Mouse (Mus musculus): ENCODE measurements at regions not wholly inside any gene's neighbourhood (a gene's known extent, or its start where the extent isn't known, plus 50 kb on each side); places are given as distances from the start of the nearest gene placed in this dataset.
A peak's percentile ranks its signal among the peaks of the same experiment; 100 is the strongest.

DNA sequence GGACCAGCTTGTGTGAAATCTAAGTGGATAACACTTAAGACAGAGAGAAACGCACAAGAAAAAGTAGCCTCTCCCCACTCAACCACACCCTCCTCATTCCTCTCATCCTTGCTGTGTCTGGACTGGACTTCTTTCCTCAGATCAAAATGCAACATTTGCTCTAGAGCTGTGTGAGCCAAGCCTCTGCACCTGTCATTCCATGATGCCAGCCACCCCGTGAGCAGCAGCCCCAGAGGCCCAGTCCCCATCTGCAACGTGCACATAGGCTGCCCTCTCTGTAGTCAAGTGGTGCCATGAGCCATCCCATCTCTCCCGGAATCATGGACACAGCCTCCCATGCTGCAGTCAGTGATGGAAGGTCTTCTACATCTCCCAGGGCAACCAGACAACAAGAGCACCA, 55.1 kb upstream of the Gpc1 start:
- DNase-seq, result no peak

- DNase-seq, result no peak
Observed at GRCm38 (mm10) chr1:92775908-92776307, 55.5 kb upstream of the Gpc1 start.

DNA sequence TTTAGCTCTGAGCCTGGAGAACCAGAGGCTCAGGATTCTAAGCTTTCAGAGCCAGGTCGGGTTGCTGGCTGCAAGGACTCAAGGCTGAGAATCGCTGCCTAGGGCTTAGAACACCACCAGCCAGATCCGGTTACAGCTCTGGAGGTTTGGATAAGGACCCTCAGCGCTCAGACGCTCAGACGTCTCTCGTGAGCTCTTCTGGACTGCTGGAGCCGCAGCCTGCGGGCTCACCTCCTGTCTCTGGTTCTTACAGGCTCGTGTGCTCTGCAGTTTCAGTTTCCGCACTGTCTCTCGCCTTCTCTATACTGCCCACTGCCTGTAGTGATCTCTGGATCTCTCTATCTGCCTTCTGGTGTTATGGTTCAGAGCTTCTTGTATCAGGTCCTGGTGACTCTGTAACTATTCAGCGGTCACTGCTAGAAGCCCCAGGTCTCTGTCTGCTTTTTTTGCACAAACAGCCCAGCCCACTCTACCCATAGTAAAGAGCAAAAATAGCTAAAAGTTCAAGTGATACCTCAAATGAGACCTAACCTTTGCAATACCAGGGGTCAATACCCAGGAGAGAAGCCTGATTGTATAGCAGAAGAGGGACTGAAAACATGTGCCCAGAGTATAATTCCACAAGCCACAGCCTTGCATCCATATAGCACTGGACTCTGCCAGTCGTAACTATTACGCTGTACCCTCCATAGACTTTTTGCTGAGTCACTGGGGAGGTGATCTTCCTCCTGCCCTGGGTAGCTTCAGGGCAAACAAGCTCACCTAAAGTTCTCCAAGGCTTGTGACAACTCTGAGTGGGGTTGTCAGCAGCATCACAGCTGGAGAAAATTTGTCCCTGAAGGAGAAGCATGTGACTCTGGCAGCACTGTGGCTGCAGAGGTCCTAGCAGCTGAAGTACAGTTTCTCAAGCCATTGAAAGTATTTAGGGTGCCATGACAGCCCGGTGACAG, 56.4 kb upstream of the Gpc1 start:
- peak; percentile 7 for DNase-seq

GRCm38 (mm10) chr1:92774006-92774405, 57.4 kb upstream of the Gpc1 start:
- no peak for DNase-seq

DNA sequence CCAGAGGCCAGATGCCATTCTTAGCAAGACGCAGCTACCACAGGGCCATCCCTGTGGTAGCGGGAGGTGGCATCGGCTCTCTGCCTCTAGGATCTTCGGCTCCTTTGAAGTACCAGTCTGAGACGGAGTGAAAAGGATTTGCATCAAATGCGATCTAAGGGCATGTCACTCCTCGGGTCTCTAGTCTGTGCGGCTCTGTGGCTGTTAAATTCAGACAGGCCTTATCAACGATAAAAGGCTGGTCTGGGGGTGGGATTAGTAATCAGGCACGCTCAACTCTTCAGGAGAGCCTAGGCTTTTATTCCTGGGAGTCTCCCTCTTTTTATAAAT, 58.7 kb upstream of the Gpc1 start:
- DNase-seq, result no peak

- DNase-seq, result no peak
Observed at GRCm38 (mm10) chr1:92772101-92772783, 59.2 kb upstream of the Gpc1 start.

GRCm38 (mm10) chr1:92769696-92770095, 61.7 kb upstream of the Gpc1 start:
- DNase-seq, result no peak

DNA sequence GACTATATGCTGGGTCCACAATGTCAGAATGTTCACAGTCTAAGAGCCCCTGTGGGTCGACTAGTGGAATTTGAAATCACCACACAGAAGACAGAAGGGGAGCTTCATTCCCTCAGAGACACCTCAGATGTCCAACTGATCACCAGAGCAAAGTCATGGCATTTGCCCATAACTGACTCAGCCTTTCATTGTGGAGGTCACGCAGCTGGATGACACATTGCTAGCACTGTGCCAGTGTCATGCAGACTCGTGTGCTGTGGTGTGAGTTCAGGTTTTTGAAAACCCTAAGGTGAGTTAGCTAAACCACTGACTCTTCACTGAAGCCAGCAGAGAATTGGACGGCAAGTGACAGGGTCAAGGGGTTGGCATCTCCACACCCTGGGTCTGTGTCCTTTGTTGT, 62.3 kb upstream of the Gpc1 start:
- DNase-seq, result no peak

GRCm38 (mm10) chr1:92766496-92766895, 64.9 kb upstream of the Gpc1 start:
- DNase-seq, result no peak

- DNase-seq, result peak; percentile 15
Observed at GRCm38 (mm10) chr1:92754793-92755488, 76.5 kb upstream of the Gpc1 start.

DNA sequence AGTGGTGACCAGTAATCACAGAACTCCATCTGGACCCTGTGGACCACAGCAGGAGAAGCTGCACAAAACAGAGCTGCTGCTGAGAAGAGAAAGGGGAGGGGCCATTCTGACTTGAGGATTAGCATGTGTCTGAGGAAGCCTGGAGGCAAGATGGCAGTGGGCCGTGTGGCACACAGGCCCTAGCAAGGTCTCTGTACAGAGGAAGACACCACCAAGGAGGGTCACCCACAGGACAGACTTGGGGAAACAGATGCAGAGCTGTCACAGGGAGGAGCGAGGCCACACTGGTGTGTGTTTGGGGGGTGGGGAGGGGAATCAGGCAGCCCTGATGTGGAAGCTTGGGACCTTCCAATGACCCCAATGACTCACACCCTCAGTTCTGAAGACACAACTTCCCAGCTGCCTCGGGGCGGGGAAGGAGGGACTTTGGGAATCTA, 79.7 kb upstream of the Gpc1 start:
- DNase-seq, result no peak

- DNase-seq, result no peak
Observed at GRCm38 (mm10) chr1:92749475-92749874, 82.0 kb upstream of the Gpc1 start.

DNA sequence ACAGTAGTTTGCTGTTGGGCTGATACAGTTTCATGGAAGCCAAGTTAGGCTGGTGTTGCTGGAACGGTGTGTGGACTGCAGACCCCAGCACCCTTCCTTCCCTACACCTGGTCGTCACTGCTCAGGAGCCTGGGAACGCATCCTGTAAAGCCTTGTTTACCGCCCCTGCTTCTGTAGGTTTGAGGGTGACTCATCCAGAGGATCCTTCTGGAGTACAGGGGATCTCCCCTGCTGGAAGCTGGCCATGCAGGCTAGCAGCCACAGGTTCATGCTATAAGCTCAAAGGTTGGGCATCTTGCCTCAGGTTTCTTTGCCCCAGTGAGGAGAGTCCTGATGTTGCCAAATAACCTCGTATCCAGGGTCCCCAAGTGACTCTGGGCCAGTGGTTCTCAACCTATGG, 86.2 kb upstream of the Gpc1 start:
- DNase-seq, result no peak

DNA sequence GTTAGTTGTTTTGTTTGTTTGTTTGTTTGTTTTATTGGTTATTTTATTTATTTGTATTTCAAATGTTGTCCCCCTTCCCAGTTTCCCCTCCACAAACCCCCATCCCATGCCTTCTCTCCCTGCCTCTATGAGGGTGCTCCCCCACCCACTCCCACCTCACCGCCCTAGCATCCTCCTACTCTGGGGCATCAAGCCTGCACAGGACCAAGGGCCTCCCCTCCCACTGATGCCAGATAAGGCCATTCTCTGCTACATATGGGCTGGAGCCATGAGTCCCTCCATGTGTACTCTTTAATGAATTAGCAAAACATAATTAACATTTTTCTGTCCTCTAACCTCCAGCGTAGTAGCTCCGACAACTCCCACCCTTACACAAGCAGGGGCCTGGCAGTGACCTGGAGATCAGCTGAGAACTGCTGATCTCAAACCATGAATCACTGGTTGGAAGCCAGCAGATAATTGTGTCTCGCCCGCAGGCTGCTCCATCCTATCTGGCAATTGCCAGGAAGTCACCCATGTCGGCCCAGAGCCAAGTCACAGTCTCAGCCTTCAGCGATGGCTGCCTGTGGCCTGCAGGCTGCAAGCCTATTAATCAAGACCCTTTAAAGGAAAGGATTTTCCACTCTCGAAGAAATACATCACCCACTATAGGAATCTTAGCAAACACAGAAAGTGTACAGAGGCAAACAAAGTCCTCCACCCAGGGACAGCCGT, 86.8 kb upstream of the Gpc1 start:
- no peak for DNase-seq

DNA sequence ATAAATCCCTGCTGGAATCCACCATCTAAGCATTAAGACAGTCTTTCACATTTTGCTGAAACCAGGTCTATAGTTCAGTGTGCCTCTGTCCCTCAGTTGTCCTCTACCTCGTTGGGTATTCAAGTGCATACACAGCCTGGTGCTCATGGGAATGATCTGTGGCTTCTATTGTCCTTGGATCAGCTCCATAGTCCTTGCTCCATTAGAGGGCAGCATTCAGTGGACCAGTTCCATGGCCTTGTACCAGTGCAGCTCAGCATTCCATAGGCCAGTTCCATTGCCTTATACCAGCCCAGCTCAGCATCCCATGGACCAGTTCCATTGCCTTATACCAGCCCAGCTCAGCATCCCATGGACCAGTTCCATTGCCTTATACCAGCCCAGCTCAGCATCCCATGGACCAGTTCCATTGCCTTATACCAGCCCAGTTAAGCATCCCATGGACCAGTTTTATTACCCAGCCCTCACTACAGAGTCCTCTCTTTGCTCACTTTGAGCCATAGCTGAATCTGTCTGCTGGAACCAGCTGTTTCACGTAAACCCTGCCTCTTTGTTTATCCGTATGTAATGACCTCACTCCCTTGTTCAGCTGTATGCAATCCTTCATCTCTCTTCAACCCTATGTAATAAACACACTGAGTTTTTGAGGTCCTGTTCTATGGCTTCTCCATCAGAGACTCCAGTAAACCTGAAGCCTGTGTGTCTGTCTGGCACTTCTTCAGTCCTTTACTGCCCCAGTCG, 88.4 kb upstream of the Gpc1 start:
- DNase-seq, result no peak

DNA sequence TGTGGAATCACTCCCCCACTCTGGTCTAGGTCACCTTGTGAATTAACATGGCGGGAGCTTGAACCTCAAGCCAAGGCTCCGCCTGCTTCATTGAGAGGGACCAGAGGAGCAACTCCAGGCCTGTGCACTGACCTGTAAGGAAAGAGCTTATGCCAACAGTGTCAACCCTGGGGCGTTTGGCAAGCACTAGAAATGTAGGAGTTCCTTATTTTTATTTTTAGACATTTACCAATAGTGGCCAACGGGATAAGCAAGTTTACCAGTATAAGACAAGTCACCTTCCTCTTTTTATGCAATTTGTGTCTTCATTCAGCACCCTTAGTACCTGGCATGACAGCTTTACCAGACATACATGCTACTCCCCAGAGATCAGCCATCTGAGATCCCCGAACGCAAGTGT, 89.1 kb upstream of the Gpc1 start:
- no peak for DNase-seq

- DNase-seq, result no peak
Observed at GRCm38 (mm10) chr1:92741047-92741446, 90.4 kb upstream of the Gpc1 start.

DNA sequence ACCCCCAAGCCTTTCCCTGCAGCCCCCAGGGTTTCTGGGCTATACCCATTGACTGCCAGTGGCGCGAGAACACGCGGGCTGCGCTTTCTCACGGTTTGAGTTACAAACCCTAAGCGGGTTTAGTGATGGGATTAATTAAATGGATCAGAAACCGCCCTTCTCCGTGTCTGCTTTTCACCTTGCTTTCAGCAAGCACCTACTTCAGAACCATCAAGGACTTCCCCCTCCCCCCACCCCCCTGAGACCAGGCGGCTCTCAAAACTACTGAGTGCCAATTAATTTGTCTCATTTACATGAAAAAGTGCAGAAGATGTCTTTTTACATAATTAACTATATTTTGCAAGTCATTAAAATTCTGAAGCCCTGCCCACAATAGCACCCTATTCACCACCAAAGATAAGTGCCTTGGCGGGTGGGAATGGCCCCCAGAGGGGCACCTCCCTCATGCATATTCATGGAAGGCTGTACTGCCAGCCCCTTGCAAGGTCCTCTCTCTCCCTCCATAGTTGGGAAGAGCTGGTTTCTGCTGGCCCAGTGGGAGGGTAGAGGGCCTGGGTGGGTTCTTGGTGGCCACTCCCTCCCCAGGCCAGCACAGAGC, 89.1 kb upstream of the Otos start:
- no peak for DNase-seq

DNA sequence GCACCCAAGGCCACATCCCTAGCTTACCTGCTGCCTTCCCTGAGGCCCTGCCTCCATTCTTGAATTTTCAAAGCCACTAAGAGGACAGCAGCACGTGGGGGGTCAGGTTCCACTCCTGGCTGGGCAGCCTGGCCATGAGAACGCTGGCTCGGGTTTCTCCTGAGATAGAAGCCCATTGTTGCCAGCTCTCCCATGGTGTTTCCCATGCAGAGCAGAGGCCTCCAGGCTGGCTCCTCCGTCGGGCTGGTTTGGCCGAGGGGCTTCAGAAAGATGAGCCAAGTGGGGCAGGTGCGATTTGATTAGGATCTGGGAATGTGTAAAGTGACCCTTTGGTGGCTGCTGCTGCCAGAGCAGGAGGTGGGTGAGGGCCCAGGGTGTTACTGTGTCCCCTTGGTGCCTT, 87.8 kb upstream of the Otos start:
- DNase-seq, result no peak

GRCm38 (mm10) chr1:92733732-92734131, 85.1 kb upstream of the Otos start:
- no peak for DNase-seq

GRCm38 (mm10) chr1:92731353-92732282, 83.0 kb upstream of the Otos start:
- DNase-seq, result no peak
